Mouse (Mus musculus) stomach, postnatal 0 days (tissue): Measurements from ENCODE around the gene Elmsan1. TPM values are rescaled to one million over a fixed set of nuclear protein-coding genes. Genes with fewer than 3 reads are reported as not detected.
A peak's percentile ranks its signal among the peaks of the same experiment; 100 is the strongest.

Experiments used
- ATAC-seq: fragments of 200-750 bp; cut with Nextera tagmentation; 2 replicates; pipeline ENCODE4 v1.8.0; 2017; ENCODE audit not compliant: low FRiP score, low TSS enrichment
- DNase-seq: peaks from one replicate; pipeline ENCODE4 v3.0.0-alpha.2; 2016; ENCODE audit warnings: low spot score
- H3K27ac ChIP-seq: fragments of 300-500 bp; sonication (generic); replicated peaks from 2 replicates; pipeline ENCODE4 v1.5.1; 2014; ENCODE audit warnings: mild to moderate bottlenecking, control low read depth
- H3K27me3 ChIP-seq: fragments of 300-500 bp; sonication (generic); 2 replicates; pipeline ENCODE4 v1.6.1; 2014; ENCODE audit warnings: low read length; ENCODE audit not compliant: control insufficient read depth, insufficient read depth
- H3K36me3 ChIP-seq: fragments of 300-500 bp; sonication (generic); 2 replicates; pipeline ENCODE4 v1.6.1; 2014; ENCODE audit warnings: low read length, mixed read lengths; ENCODE audit not compliant: control insufficient read depth, insufficient read depth
- H3K4me1 ChIP-seq: fragments of 300-500 bp; sonication (generic); replicated peaks from 2 replicates; pipeline ENCODE4 v1.6.1; 2014; ENCODE audit warnings: antibody characterized with exemption; ENCODE audit not compliant: control insufficient read depth, insufficient read depth
- H3K4me2 ChIP-seq: fragments of 300-500 bp; sonication (generic); replicated peaks from 2 replicates; pipeline ENCODE4 v1.6.1; 2014; ENCODE audit warnings: low read depth, mild to moderate bottlenecking, control low read depth, moderate library complexity
- H3K4me3 ChIP-seq: fragments of 300-500 bp; sonication (generic); 2 replicates; pipeline ENCODE4 v1.5.1; 2014; ENCODE audit warnings: low read depth, low read length, control low read depth
- H3K9ac ChIP-seq: fragments of 300-500 bp; sonication (generic); 2 replicates; pipeline ENCODE4 v1.6.1; 2014; ENCODE audit warnings: mild to moderate bottlenecking, low read length, control low read depth, mixed read lengths
- H3K9me3 ChIP-seq: fragments of 300-500 bp; sonication (generic); 2 replicates; pipeline ENCODE4 v1.6.1; 2016; ENCODE audit warnings: low read length; ENCODE audit not compliant: control insufficient read depth
- CTCF ChIP-seq: IDR thresholded peaks from 2 replicates; pipeline ENCODE4 v1.5.1; 2016; ENCODE audit warnings: antibody characterized with exemption, low read depth, mild to moderate bottlenecking, moderate library complexity
- EP300 ChIP-seq: optimal IDR thresholded peaks from 2 replicates; pipeline ENCODE3; 2016; ENCODE audit warnings: antibody characterized with exemption
- WGBS: fragments of 180-500 bp; shearing (Covaris S2); extraction: QIAGEN DNeasy Blood & Tissue Kit; methylation state at CpG from one replicate; pipeline ENCODE4 v1.1.7; 2014; 5-methylcytosine and 5-hydroxymethylcytosine counted together
- polyA plus RNA-seq: library from polyadenylated mRNA; unstranded; fragments of >200 nt; fragmentation: Nextera tagmentation; extraction: Ambion mirVana; gene quantifications from 2 replicates; pipeline ENCODE4 v1.2.1, GENCODE M21; 2015

Elmsan1 gene
- polyA plus RNA-seq, 1 experiment from 2014 or later: 4.1 TPM

- Histone ChIP-seq H3K9me3 (no peaks in the 10 kb centered on the region), H3K4me3 (no peak overlapping the region), H3K9ac (no peak overlapping the region), H3K36me3 (no peaks in the 10 kb centered on the region), H3K27ac (0 out of 2 replicates have a peak overlapping the region, but pooled peaks have one; percentile 31), H3K4me2 (no peak overlapping the region), H3K4me1 (peaks cover 38% of the 10 kb centered on the region), H3K27me3 (no peaks in the 10 kb centered on the region)
- ATAC-seq (no peak), DNase-seq (no peak)
- TF ChIP-seq CTCF: no peak
- no peak for TF ChIP-seq EP300
- 50% methylated on average over 6 of the region's 6 CpGs for WGBS
These were observed 33.1 kb downstream of the Elmsan1 start for GRCm38 (mm10) chr12:84185547-84185946.

- no peak overlapping the region; the same call in 1 of the 2 replicates for H3K27ac ChIP-seq
- no peaks in the 10 kb centered on the region for H3K36me3 ChIP-seq
- WGBS: 65% methylated on average over 5 of the region's 5 CpGs
- TF ChIP-seq EP300: no peak
- TF ChIP-seq CTCF: no peak
- no peak overlapping the region for H3K4me2 ChIP-seq
- ATAC-seq (no peak), DNase-seq (no peak)
- no peak overlapping the region for H3K9ac ChIP-seq
- H3K27me3 ChIP-seq: no peaks in the 10 kb centered on the region
- H3K4me3 ChIP-seq: no peak overlapping the region
- H3K9me3 ChIP-seq: no peaks in the 10 kb centered on the region
- H3K4me1 ChIP-seq: peaks cover 41% of the 10 kb centered on the region
These were observed 33.7 kb downstream of the Elmsan1 start for GRCm38 (mm10) chr12:84184979-84185378.

- Histone ChIP-seq H3K9ac (no peak overlapping the region), H3K4me3 (no peak overlapping the region), H3K9me3 (no peaks in the 10 kb centered on the region), H3K36me3 (no peaks in the 10 kb centered on the region), H3K27me3 (no peaks in the 10 kb centered on the region), H3K4me1 (peaks cover 36% of the 10 kb centered on the region), H3K4me2 (no peak overlapping the region), H3K27ac (no peak overlapping the region)
- DNase-seq (no peak), ATAC-seq (no peak)
- no peak for TF ChIP-seq EP300
- TF ChIP-seq CTCF: no peak
- 57% methylated on average over 6 of the region's 6 CpGs for WGBS
These were observed 36.7 kb downstream of the Elmsan1 start for GRCm38 (mm10) chr12:84181999-84182398.

GRCm38 (mm10) chr12:84180701-84181435 lies 37.8 kb downstream of the Elmsan1 start:
- Histone ChIP-seq H3K4me2 (no peak overlapping the region), H3K4me3 (no peak overlapping the region), H3K27me3 (no peaks in the 10 kb centered on the region), H3K9ac (peak overlapping the region; percentile 5; the same call in 1 of the 2 replicates), H3K4me1 (peaks cover 40% of the 10 kb centered on the region), H3K36me3 (no peaks in the 10 kb centered on the region), H3K9me3 (no peaks in the 10 kb centered on the region), H3K27ac (peak overlapping the region; percentile 65)
- WGBS: 31% methylated on average over 8 of the region's 8 CpGs
- DNase-seq: peak; percentile 94
- TF ChIP-seq EP300: no peak
- peak; percentile 32; the same call in 1 of the 2 replicates for TF ChIP-seq CTCF
- peak; percentile 89 for ATAC-seq

GRCm38 (mm10) chr12:84180090-84180489 lies 38.6 kb downstream of the Elmsan1 start:
- 33% methylated on average over 3 of the region's 3 CpGs for WGBS
- Histone ChIP-seq H3K4me2 (no peak overlapping the region), H3K27ac (peak overlapping the region; percentile 50), H3K9ac (0 out of 2 replicates have a peak overlapping the region, but pooled peaks have one; percentile 1), H3K9me3 (no peaks in the 10 kb centered on the region), H3K36me3 (no peaks in the 10 kb centered on the region), H3K4me1 (peaks cover 40% of the 10 kb centered on the region), H3K4me3 (no peak overlapping the region), H3K27me3 (no peaks in the 10 kb centered on the region)
- ATAC-seq (no peak), DNase-seq (no peak)
- TF ChIP-seq CTCF (no peak), EP300 (no peak)
